Mouse (Mus musculus): ENCODE measurements around the gene Gm10409.
"Not testable (repeated sequence)": the region's sequence is repeated elsewhere in the genome, so short reads cannot be mapped to it uniquely, and the experiment has no call there.

The Gm10409 gene

DNA sequence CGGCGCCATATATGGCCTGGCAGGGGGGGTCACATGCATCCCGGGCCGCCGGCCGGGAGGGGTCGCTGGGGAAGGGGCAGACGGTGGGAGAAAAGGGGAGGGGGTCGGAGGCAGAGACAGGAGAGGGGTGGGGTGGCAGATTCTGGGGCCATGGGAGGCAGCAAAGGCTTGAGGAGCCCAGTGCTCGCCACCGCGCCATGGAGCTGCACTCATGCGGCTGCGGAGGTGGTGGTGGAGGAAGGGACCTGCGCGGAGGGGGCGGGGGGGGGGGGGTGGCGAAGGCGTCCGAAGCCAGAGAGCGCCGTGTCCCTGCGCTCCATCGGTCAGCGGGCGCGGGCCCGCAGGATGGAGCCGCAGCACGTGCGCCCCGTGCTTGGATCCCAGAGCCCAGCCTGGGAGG is at the start of gene Gm10409:
Gene Gm10409 (plus strand): TSS at position 301 of the 400 bp plus-strand sequence.
- DNase-seq = not testable (repeated sequence)

DNA sequence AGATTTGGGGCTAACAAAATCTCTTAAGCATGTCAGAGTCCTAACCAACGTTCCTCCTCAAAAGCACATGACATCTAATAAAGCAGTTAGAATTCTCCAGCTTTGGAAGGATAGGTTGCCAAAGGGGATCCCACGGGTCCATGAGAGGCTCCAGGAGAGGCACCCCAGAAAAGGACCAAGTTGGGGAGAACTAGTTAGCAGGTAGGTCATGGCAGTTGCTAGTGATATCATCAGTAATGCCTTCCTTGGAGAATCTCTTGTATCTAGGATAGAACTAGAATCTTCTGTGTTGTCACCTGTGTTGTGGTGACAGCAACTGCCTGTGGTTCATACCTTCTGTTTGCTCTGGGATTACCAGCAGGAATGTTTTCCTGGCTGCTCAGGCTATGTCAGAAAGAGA is 17.6 kb upstream of the Gm10409 start, which contains the start of gene Gm10413:
Gene Gm10413 (plus strand): TSS at position 301 of the 400 bp plus-strand sequence.
- not testable (repeated sequence) for DNase-seq

GRCm38 (mm10) chr14:3427803-3428202 is 15.4 kb downstream of the Gm10409 start, which contains the start of gene Gm3005:
Gene Gm3005 (plus strand): TSS chr14:3428103.
- not testable (repeated sequence) for DNase-seq

- not testable (repeated sequence) for DNase-seq
Observed at GRCm38 (mm10) chr14:3449079-3449478, 36.7 kb downstream of the Gm10409 start, which contains the start of gene Gm10408. Gene Gm10408 (plus strand): TSS chr14:3449379.

Data from kidney, adult 11 months (tissue).